Mouse (Mus musculus) lung, postnatal 10 days (tissue): ENCODE measurements at regions not wholly inside any gene's neighbourhood (a gene's known extent, or its start where the extent isn't known, plus 50 kb on each side); places are given as distances from the start of the nearest gene placed in this dataset.
"Not testable (repeated sequence)": the region's sequence is repeated elsewhere in the genome, so short reads cannot be mapped to it uniquely, and the experiment has no call there.

Experiments used
- DNase-seq: peaks from one replicate; pipeline ENCODE4 v3.0.0; 2021

GRCm38 (mm10) chr11:71285193-71285592 lies 54.7 kb upstream of the Nlrp1b start:
- DNase-seq: no peak

- DNase-seq: not testable (repeated sequence)
Observed at GRCm38 (mm10) chr11:71288243-71288642, 57.7 kb upstream of the Nlrp1b start.

- no peak for DNase-seq
Observed at GRCm38 (mm10) chr11:71289490-71289889, 59.0 kb upstream of the Nlrp1b start.

- DNase-seq: no peak
Observed at GRCm38 (mm10) chr11:71299479-71299878, 68.9 kb upstream of the Nlrp1b start.

- no peak for DNase-seq
Observed at GRCm38 (mm10) chr11:71323439-71323838, 92.9 kb upstream of the Nlrp1b start.

GRCm38 (mm10) chr11:71337428-71337827 lies 106.9 kb upstream of the Nlrp1b start:
- DNase-seq: no peak

GRCm38 (mm10) chr11:71346024-71346423 lies 115.5 kb upstream of the Nlrp1b start:
- DNase-seq: peak; percentile 14

GRCm38 (mm10) chr11:71357089-71357488 lies 126.6 kb upstream of the Nlrp1b start:
- DNase-seq: no peak

GRCm38 (mm10) chr11:71360856-71361255 lies 130.3 kb upstream of the Nlrp1b start:
- no peak for DNase-seq

- DNase-seq: peak; percentile 3
Observed at GRCm38 (mm10) chr11:71371871-71372270, 141.3 kb upstream of the Nlrp1b start.

GRCm38 (mm10) chr11:71375132-71375531 lies 144.6 kb upstream of the Nlrp1b start:
- DNase-seq: no peak

GRCm38 (mm10) chr11:71388411-71388810 lies 157.9 kb upstream of the Nlrp1b start:
- DNase-seq: no peak

- peak; percentile 9 for DNase-seq
Observed at GRCm38 (mm10) chr11:71389659-71390058, 159.1 kb upstream of the Nlrp1b start.

GRCm38 (mm10) chr11:71390151-71390550 lies 159.6 kb upstream of the Nlrp1b start:
- no peak for DNase-seq

GRCm38 (mm10) chr11:71390616-71391015 lies 160.1 kb upstream of the Nlrp1b start:
- no peak for DNase-seq

- no peak for DNase-seq
Observed at GRCm38 (mm10) chr11:71393406-71393805, 162.9 kb upstream of the Nlrp1b start.

GRCm38 (mm10) chr11:71395023-71395422 lies 164.5 kb upstream of the Nlrp1b start:
- DNase-seq: no peak

- DNase-seq: no peak
Observed at GRCm38 (mm10) chr11:71395631-71396030, 165.1 kb upstream of the Nlrp1b start.

GRCm38 (mm10) chr11:71400351-71400750 lies 169.8 kb upstream of the Nlrp1b start:
- DNase-seq: no peak

- DNase-seq: no peak
Observed at GRCm38 (mm10) chr11:71401411-71402276, 171.1 kb upstream of the Nlrp1b start.

GRCm38 (mm10) chr11:71404361-71404760 lies 173.8 kb upstream of the Nlrp1b start:
- no peak for DNase-seq

- DNase-seq: no peak
Observed at GRCm38 (mm10) chr11:71407043-71407442, 176.5 kb upstream of the Nlrp1b start.

- DNase-seq: no peak
Observed at GRCm38 (mm10) chr11:71409211-71409765, 178.8 kb upstream of the Nlrp1b start.

GRCm38 (mm10) chr11:71410582-71410981 lies 180.0 kb upstream of the Nlrp1b start:
- no peak for DNase-seq
